Mouse (Mus musculus) kidney, adult 18-20 months (tissue): ENCODE results near the gene Flnb.
A peak's percentile ranks its signal among the peaks of the same experiment; 100 is the strongest.

Experiments
- DNase-seq: peaks from one replicate; pipeline ENCODE4 v3.0.0; 2021

The Flnb gene

DNA sequence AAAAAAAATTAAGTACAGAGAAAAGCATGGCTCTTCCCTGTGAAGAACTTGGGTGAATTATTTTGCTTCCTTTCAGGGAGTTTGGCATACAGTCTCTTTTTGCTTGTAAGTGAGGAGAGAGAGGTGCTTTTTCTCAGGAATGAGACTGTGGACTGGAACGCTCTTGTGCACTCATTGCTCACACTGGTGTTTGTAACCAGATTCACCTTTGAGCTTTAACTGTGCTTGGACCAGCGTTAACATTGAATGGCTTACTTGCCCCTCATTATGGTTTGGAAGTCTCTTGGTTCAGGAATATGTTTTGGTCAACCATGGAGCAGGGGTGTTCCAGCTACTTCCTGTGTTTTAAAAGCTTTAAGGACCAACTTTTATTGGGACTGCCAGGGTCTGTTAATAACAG lies 11.4 kb downstream of the Flnb start:
- DNase-seq, result peak; percentile 23

- DNase-seq, result no peak
Measured at GRCm38 (mm10) chr14:7831770-7832439, 14.1 kb downstream of the Flnb start.

DNA sequence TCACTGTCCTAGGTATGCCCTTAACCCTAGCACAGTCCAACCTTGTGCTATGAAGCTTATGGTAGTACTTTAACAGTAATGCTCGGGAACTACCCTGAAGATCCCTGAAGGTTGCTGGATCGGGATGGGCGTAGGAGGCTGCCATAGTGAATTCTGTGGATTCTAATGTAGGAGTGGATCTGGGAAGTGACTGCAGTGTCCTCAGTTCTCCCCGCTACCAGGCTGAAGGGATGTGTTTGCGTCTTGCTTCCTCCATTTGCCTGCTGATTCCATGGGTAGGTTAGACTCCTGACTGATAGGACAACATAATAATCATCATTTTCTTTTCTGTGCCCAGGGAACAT lies 14.7 kb downstream of the Flnb start:
- no peak for DNase-seq

- no peak for DNase-seq
Measured at GRCm38 (mm10) chr14:7833458-7833857, 15.7 kb downstream of the Flnb start.

DNA sequence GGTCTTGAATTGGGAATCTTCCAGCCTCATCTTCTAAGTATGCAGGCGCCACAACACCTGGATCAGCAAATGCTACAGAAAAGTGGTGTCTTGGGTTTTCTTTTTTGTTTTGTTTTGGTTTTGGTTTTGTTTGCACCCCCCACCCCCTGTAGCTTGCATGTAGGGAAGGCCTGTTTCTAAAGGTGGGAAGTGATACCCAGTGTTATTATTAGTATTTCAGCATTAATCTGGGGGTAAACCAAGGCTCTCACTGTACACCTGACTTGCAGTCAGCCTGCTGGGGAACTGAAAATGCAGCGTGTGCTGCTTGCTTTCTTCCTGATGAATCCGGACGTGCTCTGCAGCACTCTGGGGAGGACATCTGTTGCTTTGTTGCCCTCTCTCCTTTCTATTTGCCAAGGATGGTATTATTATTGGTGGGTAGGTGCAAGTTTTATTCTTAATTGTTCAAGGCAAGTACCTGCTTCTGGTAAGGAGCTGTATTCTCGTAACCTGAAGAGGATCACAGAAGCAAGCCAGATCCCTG lies 20.9 kb downstream of the Flnb start:
- no peak for DNase-seq

GRCm38 (mm10) chr14:7839950-7840514 lies 22.3 kb downstream of the Flnb start:
- DNase-seq, result no peak

DNA sequence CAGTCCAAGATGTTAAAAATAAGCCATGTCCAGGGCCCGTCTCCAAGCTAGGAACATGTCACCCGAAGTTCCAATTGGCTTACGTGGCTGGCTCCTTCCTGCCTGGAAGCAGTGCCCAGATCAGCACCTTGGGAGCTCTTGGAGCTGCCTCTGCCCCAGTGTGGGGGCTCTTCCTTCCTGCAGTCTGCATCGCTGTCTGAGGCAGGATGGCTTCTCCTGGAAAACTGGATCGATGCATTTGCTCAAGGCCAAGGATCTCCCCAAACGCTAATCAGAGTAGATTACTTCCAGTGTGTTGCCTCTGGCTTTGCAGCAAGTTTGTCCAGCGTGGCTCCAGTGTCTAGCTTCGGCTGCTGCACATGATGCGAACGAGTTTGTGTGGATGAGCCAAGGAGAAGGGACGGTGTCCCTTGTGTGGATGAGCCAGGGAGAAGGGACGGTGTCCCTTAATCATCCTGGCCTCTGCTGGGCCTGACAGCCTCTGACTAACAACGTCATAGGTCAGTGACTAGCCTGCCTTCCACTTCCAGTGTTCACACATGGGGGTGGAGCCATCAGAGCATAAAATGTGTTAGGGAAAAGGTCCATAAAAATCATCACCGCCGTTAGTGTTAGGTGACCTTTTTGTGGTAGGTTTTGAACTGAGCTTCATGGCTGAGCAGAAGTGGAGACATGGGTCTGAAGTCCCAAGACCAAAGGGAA lies 25.0 kb downstream of the Flnb start:
- DNase-seq, result peak; percentile 53

DNA sequence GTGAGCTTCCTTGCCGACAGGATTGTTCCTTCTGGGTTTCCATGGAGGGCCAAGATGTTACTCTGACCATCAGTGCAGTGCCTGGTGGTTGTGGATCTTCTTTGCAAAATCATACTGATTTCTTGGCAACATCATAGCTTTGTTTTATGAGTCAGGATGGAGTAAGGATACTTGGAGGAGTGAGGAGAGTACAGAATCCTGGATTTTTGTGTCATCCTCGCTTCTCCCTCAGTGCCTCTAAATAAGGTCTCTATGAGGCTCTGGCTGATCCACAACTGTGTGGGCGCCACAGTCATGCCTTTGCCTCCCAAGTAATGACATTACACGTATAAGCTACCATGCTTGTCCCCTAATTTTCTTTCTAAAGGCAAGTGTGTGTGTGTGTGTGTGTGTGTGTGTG lies 28.9 kb downstream of the Flnb start:
- DNase-seq, result no peak

DNA sequence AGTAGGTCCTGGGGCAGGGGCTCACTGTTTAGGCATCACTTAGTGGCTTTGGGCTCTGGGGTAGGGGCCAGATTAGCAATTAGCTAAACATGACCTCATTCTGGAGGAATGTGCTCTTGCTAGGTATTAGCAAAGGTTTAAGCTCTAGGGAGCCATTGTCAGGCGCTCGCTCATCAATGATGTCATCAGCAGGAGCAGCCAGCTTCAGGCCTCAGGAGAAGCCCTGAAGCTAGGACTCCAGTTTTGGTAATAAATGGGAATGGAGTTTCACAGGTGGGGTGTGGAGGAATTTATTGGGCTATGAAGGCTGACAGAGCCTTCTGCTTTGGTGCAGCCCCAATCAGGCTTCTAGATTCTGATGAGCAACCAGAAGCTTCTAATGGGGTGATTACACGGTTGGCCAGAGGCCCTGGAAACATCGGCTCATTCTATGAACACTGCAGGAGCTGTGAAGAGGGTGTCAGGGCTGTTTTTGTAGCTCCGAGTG lies 30.0 kb downstream of the Flnb start:
- DNase-seq, result no peak

- no peak for DNase-seq
Measured at GRCm38 (mm10) chr14:7850913-7851312, 33.2 kb downstream of the Flnb start.

DNA sequence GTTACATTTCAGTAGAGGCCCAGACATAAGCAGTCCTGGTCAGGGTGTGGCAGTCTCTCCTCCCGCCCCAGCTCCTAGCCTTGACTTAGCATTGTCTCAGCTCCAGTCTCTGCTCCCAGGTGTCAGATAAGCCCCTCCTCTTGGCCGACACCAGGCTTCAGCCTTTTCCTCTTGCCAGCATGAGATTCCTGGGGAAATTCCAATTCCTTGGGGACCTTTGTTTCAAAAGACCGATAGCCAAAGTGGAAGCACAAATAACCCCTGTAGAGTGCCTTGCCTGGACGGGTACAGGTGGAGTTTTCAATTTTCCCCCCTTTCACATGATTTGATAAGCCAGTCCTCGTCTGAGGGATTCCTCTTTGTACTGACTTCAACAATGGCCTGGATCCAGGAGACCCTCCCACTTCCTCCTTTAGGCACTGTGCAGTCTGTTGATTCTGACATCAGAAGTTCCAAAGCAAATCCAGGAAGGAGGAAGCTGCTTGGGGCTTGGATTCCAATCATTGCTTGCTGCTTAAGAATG lies 33.8 kb downstream of the Flnb start:
- DNase-seq, result peak; percentile 69

DNA sequence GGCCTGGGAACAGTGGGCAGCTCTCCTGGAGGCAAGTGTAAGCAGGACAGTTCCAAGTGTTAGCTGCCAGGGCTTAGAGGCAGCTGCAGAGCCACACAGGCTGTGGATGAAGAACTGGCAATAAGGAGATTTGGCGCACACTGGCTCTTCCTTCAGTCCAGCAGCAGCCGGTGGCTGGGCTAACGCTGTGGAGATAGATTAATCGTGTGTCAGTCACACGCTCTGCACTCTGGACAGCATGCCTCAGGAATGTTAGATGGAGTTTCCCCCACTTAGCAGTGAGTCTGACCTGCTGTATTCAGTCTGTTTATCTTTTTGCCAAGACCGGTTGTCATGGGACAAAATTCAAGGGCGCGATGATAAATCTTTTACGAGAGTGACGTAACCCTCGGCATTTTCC lies 35.9 kb downstream of the Flnb start:
- peak; percentile 37 for DNase-seq

DNA sequence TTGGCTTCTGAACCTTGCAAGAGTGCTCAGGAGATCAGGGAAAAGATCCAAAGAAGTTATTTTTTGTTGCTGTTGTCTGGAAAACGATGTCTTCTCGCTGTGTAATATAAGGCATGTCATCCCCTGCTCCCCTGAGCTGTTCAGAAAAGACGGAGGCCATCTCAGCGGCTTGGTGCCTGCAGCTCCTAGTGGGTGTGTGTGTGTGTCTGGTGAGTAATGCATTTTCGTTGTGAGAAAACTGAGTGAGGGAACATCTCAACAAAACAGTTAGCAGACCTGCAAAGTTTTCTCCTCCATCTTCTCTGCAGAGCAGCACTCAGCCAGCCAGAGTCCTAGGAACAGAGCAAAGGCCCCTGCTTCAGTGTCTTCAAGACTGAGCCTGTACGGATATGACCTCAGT lies 36.6 kb downstream of the Flnb start:
- no peak for DNase-seq

DNA sequence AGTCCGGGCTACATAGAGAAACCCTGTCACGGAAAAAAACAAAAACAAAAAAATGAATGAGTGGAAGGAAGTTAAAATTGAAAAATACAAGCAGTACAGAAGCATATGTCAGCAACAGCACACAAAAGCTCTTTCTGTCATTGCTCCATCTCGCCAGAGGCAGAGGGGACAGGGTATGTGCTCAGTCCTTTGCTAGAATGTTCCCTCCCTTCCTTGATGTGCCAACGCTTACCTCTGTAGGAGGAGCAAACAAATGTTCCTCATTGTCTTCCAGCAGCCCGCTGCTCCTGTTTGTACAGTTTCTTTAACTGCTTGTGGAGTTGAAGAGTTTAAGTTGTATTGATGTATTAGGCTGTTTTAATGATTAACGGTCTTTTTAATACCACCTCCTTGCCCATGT lies 37.3 kb downstream of the Flnb start:
- no peak for DNase-seq

GRCm38 (mm10) chr14:7855501-7855900 lies 37.7 kb downstream of the Flnb start:
- DNase-seq, result no peak

GRCm38 (mm10) chr14:7856348-7856747 lies 38.6 kb downstream of the Flnb start:
- no peak for DNase-seq

GRCm38 (mm10) chr14:7857835-7858234 lies 40.1 kb downstream of the Flnb start:
- DNase-seq, result no peak

DNA sequence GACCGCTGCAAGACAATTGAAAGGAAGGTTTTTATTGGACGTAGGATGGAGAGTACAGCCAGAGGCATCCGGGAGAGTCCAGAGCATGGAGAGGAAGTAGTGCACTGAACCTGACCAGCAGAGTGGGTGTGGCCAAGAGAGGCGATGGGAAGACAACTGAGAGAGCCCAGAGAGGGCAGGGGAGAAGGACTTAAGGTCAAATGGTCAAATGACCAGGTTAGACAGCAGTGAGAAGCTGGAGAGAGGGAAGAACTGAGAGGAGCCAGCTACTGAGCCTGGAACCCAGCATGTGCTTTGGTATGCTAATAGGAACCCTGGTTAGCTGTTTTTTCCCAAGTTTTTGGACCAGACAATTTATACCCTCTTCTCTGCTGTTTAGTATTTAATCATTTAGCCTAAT lies 40.7 kb downstream of the Flnb start:
- DNase-seq, result no peak

GRCm38 (mm10) chr14:7860525-7861154 lies 42.9 kb downstream of the Flnb start:
- no peak for DNase-seq

DNA sequence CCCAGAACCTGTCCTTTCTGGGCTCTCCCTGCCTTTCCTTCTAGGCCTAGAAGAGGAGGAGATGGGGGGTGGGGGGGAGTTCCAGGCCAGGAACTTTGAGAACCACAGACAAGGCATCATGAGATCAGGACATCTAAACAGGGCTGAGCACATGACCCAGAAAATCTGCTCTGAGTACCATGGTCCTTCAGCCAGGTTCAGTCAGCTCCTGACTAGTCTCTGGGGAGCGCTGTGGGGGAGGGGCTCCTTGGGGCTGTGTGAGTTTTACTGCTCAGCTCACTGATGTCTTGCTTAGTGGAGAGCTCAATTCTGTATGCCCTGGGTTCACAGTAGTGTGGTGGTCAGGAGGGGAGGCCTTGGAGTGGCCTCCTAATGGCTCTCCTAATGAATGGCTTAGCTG lies 43.5 kb downstream of the Flnb start:
- DNase-seq, result peak; percentile 41

DNA sequence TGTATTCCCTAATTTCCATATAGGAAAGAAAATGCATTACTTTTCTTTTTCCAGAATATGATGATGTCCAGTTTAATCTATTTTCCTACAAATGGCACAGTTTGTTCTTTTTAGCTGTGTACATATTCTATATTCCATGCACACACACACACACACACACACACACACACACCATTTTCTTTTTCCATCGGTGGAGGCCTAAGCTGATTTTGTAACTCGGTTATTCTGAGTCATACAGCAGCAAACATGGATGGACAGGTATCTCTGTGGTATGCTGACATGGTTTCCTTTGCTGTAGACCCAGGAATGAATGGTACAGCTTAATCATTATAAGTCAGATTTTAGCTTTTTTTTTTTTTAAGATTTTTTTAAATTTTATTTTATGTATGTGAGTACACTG lies 44.5 kb downstream of the Flnb start:
- DNase-seq, result no peak

DNA sequence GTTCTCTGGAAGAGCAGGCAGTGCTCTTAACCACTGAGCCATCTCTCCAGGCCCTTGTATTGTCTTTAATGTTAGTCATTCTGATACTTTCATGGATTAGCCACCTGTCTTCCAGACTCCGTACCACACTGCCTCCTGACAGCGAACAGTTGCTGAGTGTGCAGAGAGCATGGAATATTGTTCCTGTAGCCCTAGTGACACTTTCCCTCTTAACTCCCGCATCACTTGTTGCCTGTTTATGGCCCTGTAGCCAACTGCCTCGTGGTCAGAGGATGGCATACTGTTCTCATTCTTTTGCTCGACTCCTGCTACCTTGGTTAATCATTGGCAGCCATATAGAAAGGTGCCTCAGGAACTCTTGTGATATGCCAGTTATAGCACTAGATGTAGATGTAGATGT lies 45.4 kb downstream of the Flnb start:
- DNase-seq, result peak; percentile 23

GRCm38 (mm10) chr14:7863871-7864505 lies 46.2 kb downstream of the Flnb start:
- DNase-seq, result peak; percentile 23
